Mouse (Mus musculus) spleen, postnatal 0 days (tissue): ENCODE measurements around the gene Cdc42ep2. TPM values are rescaled to one million over a fixed set of nuclear protein-coding genes. Genes with fewer than 3 reads are reported as not detected.

ENCODE experiments used
- polyA plus RNA-seq: library from polyadenylated mRNA; unstranded; fragments of >200 nt; fragmentation: Nextera tagmentation; extraction: Ambion mirVana; gene quantifications from 2 replicates; pipeline ENCODE4 v1.2.1, GENCODE M21; 2015

Cdc42ep2 gene
- polyA plus RNA-seq: 4.2 and 5.4 TPM in 2 replicates

DNA sequence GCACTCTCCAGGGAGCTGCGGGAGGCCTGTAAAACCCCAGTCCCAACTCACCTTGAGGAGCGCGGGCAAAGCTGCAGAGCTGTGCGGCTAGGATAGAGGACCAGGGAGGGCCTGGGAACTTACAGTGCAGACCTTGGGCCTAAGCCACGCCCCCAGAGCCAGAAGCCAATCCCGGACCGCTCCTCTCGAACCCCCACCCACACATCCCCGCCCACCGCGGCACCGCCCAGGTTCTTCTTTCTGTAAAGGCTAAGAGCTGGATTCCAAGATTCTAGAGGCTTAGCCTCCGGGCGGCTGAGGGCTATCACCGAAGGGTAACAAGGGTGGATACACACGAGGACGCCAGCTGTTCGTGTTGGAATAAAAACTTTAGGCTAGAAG, at the start of gene Cdc42ep2:
Gene Cdc42ep2, minus strand, starts transcription at position 104 of the 381 bp plus-strand sequence.

DNA sequence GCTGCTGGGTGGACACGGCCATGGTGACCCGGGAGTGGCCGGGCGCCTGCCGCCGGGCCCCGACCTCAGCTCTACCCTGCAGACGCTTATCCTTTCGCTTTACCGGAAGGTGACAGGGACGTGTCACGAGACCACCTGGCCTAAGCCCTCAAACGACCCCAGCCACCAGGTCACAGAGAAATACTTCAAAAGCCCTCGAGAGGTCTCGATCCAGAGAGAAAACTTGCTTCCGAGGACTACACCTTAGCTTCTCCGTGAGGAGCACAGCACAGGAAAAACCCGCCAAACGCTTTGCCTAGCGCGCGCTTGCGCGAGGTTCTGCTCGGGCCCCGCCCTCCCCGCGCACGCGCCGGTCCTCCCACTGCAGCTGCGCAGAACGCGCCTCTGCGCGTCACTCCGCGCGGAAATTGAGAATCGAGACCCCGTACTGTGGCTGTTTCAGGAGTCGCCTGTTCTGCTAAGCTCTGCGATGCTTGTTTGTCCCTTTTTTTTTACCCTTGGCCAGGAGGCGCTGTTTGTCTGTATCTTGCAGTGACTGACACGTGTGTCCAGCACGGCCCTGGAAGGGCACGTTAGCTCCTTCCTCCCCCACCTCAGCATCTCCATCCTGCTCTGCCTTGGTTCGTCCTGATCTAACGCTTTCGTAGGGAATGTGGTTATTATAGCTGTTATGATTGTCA, 39.4 kb upstream of the Cdc42ep2 start, which contains the start of gene Pola2:
Gene Pola2, minus strand, starts transcription at position 320 of the 680 bp plus-strand sequence.

DNA sequence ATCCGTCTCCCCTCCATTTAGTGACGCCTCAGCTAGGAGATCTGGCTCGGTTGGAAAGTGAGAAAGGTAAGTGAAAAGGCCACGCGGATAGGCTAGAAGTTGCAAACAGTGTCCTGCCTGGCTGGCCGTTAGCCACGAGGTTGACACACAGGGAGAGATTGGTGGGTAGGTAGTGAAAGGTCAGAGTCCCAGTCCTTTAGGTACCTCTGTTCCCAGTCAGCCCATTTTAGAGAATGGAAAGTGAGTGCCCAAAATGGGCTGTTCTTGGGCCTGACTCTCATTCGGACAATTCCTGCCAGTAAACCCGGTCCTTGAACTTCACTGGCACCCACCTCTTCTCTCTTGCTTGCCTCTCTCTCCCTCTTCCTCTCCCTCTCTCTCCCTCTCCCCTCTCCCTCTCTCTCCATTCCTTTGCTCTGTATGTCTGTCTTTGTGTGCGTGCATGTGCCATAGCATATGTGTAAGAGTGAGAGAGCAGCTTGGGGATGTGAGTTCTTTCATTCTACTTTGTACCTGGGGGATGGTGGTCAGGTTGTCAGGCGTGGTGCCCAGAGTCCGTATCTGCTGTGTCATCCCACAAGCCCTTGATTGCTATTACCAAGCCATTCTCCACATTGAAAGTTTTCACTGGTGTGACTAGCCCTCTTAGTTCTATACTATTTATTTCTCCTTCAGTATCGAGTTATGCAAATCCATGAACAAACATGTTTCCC, 11.5 kb downstream of the Cdc42ep2 start, which contains the start of gene Dpf2:
Gene Dpf2, minus strand, starts transcription at position 4 of the 713 bp plus-strand sequence.

DNA sequence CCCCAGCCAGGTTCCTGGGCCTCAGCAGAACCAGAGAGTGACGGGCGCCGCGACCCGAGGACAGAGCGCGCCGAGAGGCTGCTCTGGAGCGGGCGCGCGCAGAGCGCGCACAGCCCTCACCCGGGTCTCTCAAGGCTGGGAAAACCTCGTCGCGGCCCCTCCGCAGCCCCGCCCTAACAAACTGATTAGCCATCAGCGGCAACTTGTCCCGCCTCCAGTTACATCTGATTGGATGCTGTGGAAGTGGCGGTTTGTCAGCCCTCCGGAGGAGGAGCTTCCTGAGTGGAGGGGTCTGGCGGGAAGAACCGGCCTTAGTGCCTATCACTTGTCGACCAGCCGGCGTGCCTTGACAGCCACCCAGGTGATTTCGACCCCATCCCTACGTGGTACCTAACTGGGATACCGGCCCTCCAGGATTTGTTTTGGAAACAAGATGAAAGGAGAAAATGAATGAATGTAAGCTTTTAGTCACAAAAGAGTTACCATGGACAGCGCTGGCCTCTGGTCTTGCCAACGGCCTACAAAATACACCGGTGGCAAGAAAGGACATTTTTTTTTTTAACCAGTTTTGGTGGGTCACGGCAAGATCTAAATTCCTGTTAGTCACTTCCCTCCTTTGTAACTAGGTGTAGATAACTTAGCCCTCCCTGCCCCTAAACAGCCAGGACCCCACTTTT, 30.5 kb downstream of the Cdc42ep2 start, which contains the start of gene Tigd3:
Gene Tigd3, minus strand, starts transcription at position 148 of the 677 bp plus-strand sequence.

DNA sequence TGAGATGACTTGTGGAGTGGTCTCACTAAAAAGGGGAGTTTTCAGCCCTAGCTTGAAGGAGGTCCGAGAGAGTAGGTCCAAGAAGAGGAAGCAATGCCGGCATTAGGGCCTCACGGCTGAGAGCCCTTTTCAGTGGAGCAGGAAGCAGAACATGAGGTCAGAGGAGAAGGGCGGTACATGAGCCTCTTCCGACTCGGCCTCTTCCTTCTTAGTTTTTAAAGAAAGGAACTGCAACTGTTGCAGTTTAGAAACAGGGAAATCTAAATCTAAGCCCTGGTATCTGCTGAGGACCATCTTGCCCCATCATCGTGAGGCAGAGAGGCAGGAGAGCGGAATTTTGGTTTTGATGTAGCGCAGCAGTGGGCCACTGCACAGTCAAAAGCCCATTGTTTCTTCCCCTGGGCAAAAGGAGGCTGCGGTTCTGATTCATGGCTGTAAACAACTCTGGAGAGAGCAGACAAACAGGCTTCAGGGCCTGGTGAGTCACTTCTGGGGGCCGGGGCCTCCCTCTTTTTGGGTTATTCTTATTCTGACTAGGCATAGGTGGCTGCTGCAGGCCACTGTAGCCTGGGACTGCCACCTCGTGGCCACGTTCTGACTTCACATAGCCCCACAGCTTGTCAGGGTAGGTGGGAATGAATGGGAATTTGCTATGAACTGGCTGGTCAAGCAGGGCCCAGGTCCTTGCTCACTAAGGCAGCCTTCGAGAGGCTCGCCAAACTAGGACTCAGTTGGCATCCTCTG, 46.8 kb downstream of the Cdc42ep2 start, which contains the start of gene Slc25a45:
Gene Slc25a45, plus strand, starts transcription at position 191 of the 744 bp plus-strand sequence.

DNA sequence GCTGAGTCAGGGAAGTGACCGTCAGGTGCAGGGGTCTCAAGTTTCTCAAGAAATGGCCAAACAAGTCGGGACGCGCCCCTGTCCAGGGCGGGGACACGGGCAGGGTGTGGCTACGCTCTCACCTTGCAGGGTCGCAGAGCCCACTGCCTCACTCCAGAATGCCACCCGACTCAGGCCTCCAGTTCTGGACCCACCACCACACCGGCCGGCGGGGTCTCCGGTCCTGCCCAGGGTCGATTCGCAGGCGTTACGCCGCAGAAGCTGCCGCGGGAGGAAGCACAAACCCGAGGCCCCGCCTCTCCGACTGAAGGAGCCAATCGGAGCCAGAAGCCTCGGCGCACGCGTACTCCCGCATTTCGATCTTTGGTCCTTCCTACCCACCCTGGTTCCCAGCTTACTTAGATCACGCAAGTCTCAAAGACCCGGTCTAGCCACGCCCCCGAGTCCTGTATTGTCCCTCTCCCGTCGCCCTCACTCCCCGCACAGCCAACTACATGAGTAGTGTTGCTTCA, 49.6 kb downstream of the Cdc42ep2 start, which contains the start of gene Frmd8:
Gene Frmd8, minus strand, starts transcription at position 306 of the 512 bp plus-strand sequence.

Other genes starting within 250 kb of the Cdc42ep2 start
- gene Map3k11, start 236.1 kb downstream of the Cdc42ep2 start, polyA plus RNA-seq: 13.1 and 15.0 TPM in 2 replicates
- 10.6 and 13.9 TPM in 2 replicates for gene Pcnx3, start 235.9 kb downstream of the Cdc42ep2 start, polyA plus RNA-seq
- gene Kcnk7, start 220.4 kb downstream of the Cdc42ep2 start, polyA plus RNA-seq: 1.3 and 1.6 TPM in 2 replicates
- 101 and 113 TPM in 2 replicates for gene Ehbp1l1, start 198.5 kb downstream of the Cdc42ep2 start, polyA plus RNA-seq
- 66.1 and 67.9 TPM in 2 replicates for gene Fam89b, start 195.2 kb downstream of the Cdc42ep2 start, polyA plus RNA-seq
- 13.0 and 19.2 TPM in 2 replicates for gene Ltbp3, start 183.9 kb downstream of the Cdc42ep2 start, polyA plus RNA-seq
- 22.7 and 26.7 TPM in 2 replicates for gene Scyl1, start 153.4 kb downstream of the Cdc42ep2 start, polyA plus RNA-seq
- 18.5 and 20.2 TPM in 2 replicates for gene Frmd8, start 49.5 kb downstream of the Cdc42ep2 start, polyA plus RNA-seq
- 8.4 and 14.3 TPM in 2 replicates for gene Slc25a45, start 47.0 kb downstream of the Cdc42ep2 start, polyA plus RNA-seq
- 4.8 and 5.1 TPM in 2 replicates for gene Tigd3, start 30.7 kb downstream of the Cdc42ep2 start, polyA plus RNA-seq
- 55.3 and 62.4 TPM in 2 replicates for gene Dpf2, start 11.8 kb downstream of the Cdc42ep2 start, polyA plus RNA-seq
- gene Pola2, start 39.4 kb upstream of the Cdc42ep2 start, polyA plus RNA-seq: 61.9 and 69.5 TPM in 2 replicates
- 0.18 and 0.33 TPM in 2 replicates for gene Slc22a20, start 61.3 kb upstream of the Cdc42ep2 start, polyA plus RNA-seq
- gene Capn1, start 91.1 kb upstream of the Cdc42ep2 start, polyA plus RNA-seq: 17.5 and 18.8 TPM in 2 replicates
- gene Syvn1, start 121.8 kb upstream of the Cdc42ep2 start, polyA plus RNA-seq: 13.7 and 15.3 TPM in 2 replicates
- gene Mrpl49, start 133.0 kb upstream of the Cdc42ep2 start, polyA plus RNA-seq: 41.2 and 44.7 TPM in 2 replicates
- 972 and 981 TPM in 2 replicates for gene Fau, start 133.0 kb upstream of the Cdc42ep2 start, polyA plus RNA-seq
- gene Znhit2, start 136.4 kb upstream of the Cdc42ep2 start, polyA plus RNA-seq: 24.3 and 28.5 TPM in 2 replicates
- gene Tm7sf2, start 143.6 kb upstream of the Cdc42ep2 start, polyA plus RNA-seq: 3.8 and 3.9 TPM in 2 replicates
- 37.6 and 41.3 TPM in 2 replicates for gene Vps51, start 152.4 kb upstream of the Cdc42ep2 start, polyA plus RNA-seq
- gene Tmem262, start 155.2 kb upstream of the Cdc42ep2 start, polyA plus RNA-seq: not detected in 2 replicates
- 0.28 and 0.61 TPM in 2 replicates for gene Gm28374, start 157.4 kb upstream of the Cdc42ep2 start, polyA plus RNA-seq
- 30.3 and 32.0 TPM in 2 replicates for gene Zfpl1, start 160.1 kb upstream of the Cdc42ep2 start, polyA plus RNA-seq
- gene Cdca5, start 160.2 kb upstream of the Cdc42ep2 start, polyA plus RNA-seq: 38.6 and 42.9 TPM in 2 replicates
- 0.21 and 0.32 TPM in 2 replicates for gene AC131692.1, start 169.6 kb upstream of the Cdc42ep2 start, polyA plus RNA-seq
- gene Naaladl1, start 181.0 kb upstream of the Cdc42ep2 start, polyA plus RNA-seq: 0.34 and 0.40 TPM in 2 replicates
- gene Sac3d1, start 193.8 kb upstream of the Cdc42ep2 start, polyA plus RNA-seq: 29.3 and 29.9 TPM in 2 replicates
- gene Snx15, start 203.5 kb upstream of the Cdc42ep2 start, polyA plus RNA-seq: 31.6 and 32.1 TPM in 2 replicates
- 0.96 and 1.0 TPM in 2 replicates for gene Batf2, start 216.2 kb upstream of the Cdc42ep2 start, polyA plus RNA-seq
- gene Arl2, start 216.7 kb upstream of the Cdc42ep2 start, polyA plus RNA-seq: 37.1 and 37.2 TPM in 2 replicates